Mouse (Mus musculus) cortical plate, adult 2 months (tissue): ENCODE measurements around the gene Coro2b.

Experiments used
- CTCF ChIP-seq: fragments of 200-500 bp; IDR thresholded peaks from 2 replicates; pipeline ENCODE4 v1.5.1; 2011; ENCODE audit warnings: mild to moderate bottlenecking, control low read depth, low read length; ENCODE audit not compliant: insufficient read depth; ENCODE audit errors: extremely low read depth
- POLR2A ChIP-seq: fragments of 200-500 bp; IDR thresholded peaks from 2 replicates; pipeline ENCODE4 v1.6.1; 2011; ENCODE audit warnings: mild to moderate bottlenecking, low read length, control low read depth; ENCODE audit not compliant: insufficient read depth; ENCODE audit errors: extremely low read depth

DNA sequence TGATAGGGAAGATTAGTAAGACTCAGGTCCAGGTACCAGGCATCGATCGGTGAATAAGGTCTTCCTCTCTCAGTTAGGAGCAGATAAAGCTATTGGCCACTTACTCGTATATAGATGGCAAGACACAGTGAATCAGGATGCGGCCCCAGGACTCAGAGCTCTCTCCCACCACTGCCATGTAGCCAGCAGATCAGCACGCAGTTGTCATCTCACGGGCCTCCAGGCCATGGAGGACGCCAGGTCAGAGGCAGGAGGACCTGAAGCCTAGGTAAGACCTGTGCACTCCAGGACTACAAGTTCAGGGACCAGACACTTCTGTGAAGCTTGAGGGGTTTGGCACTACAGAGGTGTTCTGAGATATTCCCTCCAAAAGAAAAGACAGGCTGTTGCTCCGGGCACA, 21.2 kb upstream of the Coro2b start:
- TF ChIP-seq CTCF (no peak), POLR2A (no peak)
